Mouse (Mus musculus) hindbrain, embryonic 12.5 days (tissue): ENCODE measurements around the gene Prcd. TPM values are rescaled to one million over a fixed set of nuclear protein-coding genes. Genes with fewer than 3 reads are reported as not detected.

Experiments used
- ATAC-seq: fragments of 200-750 bp; cut with Nextera tagmentation; 2 replicates; pipeline ENCODE4 v1.8.0; 2017; ENCODE audit warnings: moderate TSS enrichment; ENCODE audit not compliant: low FRiP score
- H3K27ac ChIP-seq: fragments of 300-500 bp; sonication (generic); 2 replicates; pipeline ENCODE4 v1.5.1; 2016; ENCODE audit warnings: mild to moderate bottlenecking
- H3K27me3 ChIP-seq: fragments of 300-500 bp; sonication (generic); 2 replicates; pipeline ENCODE4 v1.6.1; 2016; ENCODE audit warnings: mild to moderate bottlenecking
- H3K36me3 ChIP-seq: fragments of 300-500 bp; sonication (generic); 2 replicates; pipeline ENCODE4 v1.6.1; 2016; ENCODE audit warnings: mild to moderate bottlenecking
- H3K4me1 ChIP-seq: fragments of 300-500 bp; sonication (generic); 2 replicates; pipeline ENCODE4 v1.6.1; 2016
- H3K4me2 ChIP-seq: fragments of 300-500 bp; sonication (generic); replicated peaks from 2 replicates; pipeline ENCODE4 v1.6.1; 2016; ENCODE audit warnings: mild to moderate bottlenecking
- H3K4me3 ChIP-seq: fragments of 300-500 bp; sonication (generic); 2 replicates; pipeline ENCODE4 v1.5.1; 2016; ENCODE audit warnings: mild to moderate bottlenecking
- H3K9ac ChIP-seq: fragments of 300-500 bp; sonication (generic); 2 replicates; pipeline ENCODE4 v1.6.1; 2016; ENCODE audit warnings: mild to moderate bottlenecking, moderate library complexity
- H3K9me3 ChIP-seq: fragments of 300-500 bp; sonication (generic); replicated peaks from 2 replicates; pipeline ENCODE4 v1.6.1; 2016; ENCODE audit warnings: mild to moderate bottlenecking
- WGBS: fragments of 180-500 bp; shearing (Covaris S2); methylation state at CpG from one replicate; pipeline ENCODE4 v1.1.7; 2016; 5-methylcytosine and 5-hydroxymethylcytosine counted together
- polyA plus RNA-seq: library from polyadenylated mRNA; unstranded; fragments of >200 nt; fragmentation: Nextera tagmentation; extraction: Ambion mirVana; gene quantifications from 2 replicates; pipeline ENCODE4 v1.2.1, GENCODE M21; 2016

The Prcd gene
- polyA plus RNA-seq, 1 experiment from 2014 or later: 0.43 TPM

GRCm38 (mm10) chr11:116667930-116668329 lies 14.6 kb downstream of the Prcd start:
- Histone ChIP-seq H3K4me2 (no peak overlapping the region), H3K4me3 (no peak overlapping the region), H3K36me3 (peaks cover 2% of the 10 kb centered on the region; the same call in 1 of the 2 replicates), H3K9ac (no peak overlapping the region), H3K27ac (no peak overlapping the region), H3K9me3 (no peaks in the 10 kb centered on the region), H3K27me3 (peaks cover 6% of the 10 kb centered on the region; the same call in 1 of the 2 replicates), H3K4me1 (peaks cover 55% of the 10 kb centered on the region)
- 88% methylated on average over 8 of the region's 8 CpGs for WGBS
- ATAC-seq: no peak

GRCm38 (mm10) chr11:116668381-116668825 lies 15.1 kb downstream of the Prcd start:
- peaks cover 55% of the 10 kb centered on the region for H3K4me1 ChIP-seq
- no peak overlapping the region for H3K4me2 ChIP-seq
- H3K27me3 ChIP-seq: peaks cover 6% of the 10 kb centered on the region; the same call in 1 of the 2 replicates
- 75% methylated on average over 10 of the region's 10 CpGs for WGBS
- H3K27ac ChIP-seq: no peak overlapping the region
- peaks cover 7% of the 10 kb centered on the region; the same call in 1 of the 2 replicates for H3K36me3 ChIP-seq
- no peaks in the 10 kb centered on the region for H3K9me3 ChIP-seq
- no peak for ATAC-seq
- no peak overlapping the region for H3K9ac ChIP-seq
- H3K4me3 ChIP-seq: no peak overlapping the region

- ATAC-seq: no peak
- Histone ChIP-seq H3K4me1 (peaks cover 54% of the 10 kb centered on the region), H3K9me3 (no peaks in the 10 kb centered on the region), H3K36me3 (peaks cover 11% of the 10 kb centered on the region), H3K9ac (no peak overlapping the region), H3K27me3 (peaks cover 4% of the 10 kb centered on the region; the same call in 1 of the 2 replicates), H3K4me2 (no peak overlapping the region), H3K4me3 (no peak overlapping the region), H3K27ac (0 out of 2 replicates have a peak overlapping the region, but pooled peaks have one; percentile 2)
- 45% methylated on average over 7 of the region's 7 CpGs for WGBS
These were observed 15.5 kb downstream of the Prcd start for GRCm38 (mm10) chr11:116668839-116669238.

GRCm38 (mm10) chr11:116669316-116669715 lies 16.0 kb downstream of the Prcd start:
- Histone ChIP-seq H3K27ac (0 out of 2 replicates have a peak overlapping the region, but pooled peaks have one; percentile 2), H3K36me3 (peaks cover 16% of the 10 kb centered on the region), H3K4me2 (no peak overlapping the region), H3K4me1 (peaks cover 52% of the 10 kb centered on the region), H3K4me3 (no peak overlapping the region), H3K9ac (0 out of 2 replicates have a peak overlapping the region, but pooled peaks have one; percentile 3), H3K27me3 (no peaks in the 10 kb centered on the region), H3K9me3 (no peaks in the 10 kb centered on the region)
- WGBS: 37% methylated on average over 5 of the region's 5 CpGs
- ATAC-seq: no peak

GRCm38 (mm10) chr11:116669787-116670365 lies 16.5 kb downstream of the Prcd start:
- Histone ChIP-seq H3K4me3 (no peak overlapping the region), H3K9me3 (no peaks in the 10 kb centered on the region), H3K4me2 (no peak overlapping the region), H3K27me3 (no peaks in the 10 kb centered on the region), H3K27ac (0 out of 2 replicates have a peak overlapping the region, but pooled peaks have one; percentile 2), H3K4me1 (peaks cover 52% of the 10 kb centered on the region), H3K9ac (no peak overlapping the region), H3K36me3 (peaks cover 21% of the 10 kb centered on the region)
- no peak for ATAC-seq
- WGBS: 42% methylated on average over 13 of the region's 13 CpGs

- H3K4me1 ChIP-seq: peaks cover 49% of the 10 kb centered on the region
- ATAC-seq: no peak
- H3K4me2 ChIP-seq: peak overlapping the region; percentile 82; the same call in 1 of the 2 replicates
- 0 out of 2 replicates have a peak overlapping the region, but pooled peaks have one; percentile 3 for H3K27ac ChIP-seq
- peaks cover 26% of the 10 kb centered on the region for H3K36me3 ChIP-seq
- H3K27me3 ChIP-seq: no peaks in the 10 kb centered on the region
- WGBS: 82% methylated on average over 7 of the region's 7 CpGs
- H3K9ac ChIP-seq: no peak overlapping the region
- no peak overlapping the region for H3K4me3 ChIP-seq
- H3K9me3 ChIP-seq: no peaks in the 10 kb centered on the region
These were observed 17.1 kb downstream of the Prcd start for GRCm38 (mm10) chr11:116670386-116670785.

- 1% methylated on average over 45 of the region's 45 CpGs for WGBS
- Histone ChIP-seq H3K4me1 (peaks cover 49% of the 10 kb centered on the region), H3K4me2 (peak overlapping the region; percentile 82), H3K27ac (peak overlapping the region; percentile 48; the same call in 1 of the 2 replicates), H3K36me3 (peaks cover 35% of the 10 kb centered on the region), H3K9ac (peak overlapping the region; percentile 94), H3K9me3 (no peaks in the 10 kb centered on the region), H3K27me3 (no peaks in the 10 kb centered on the region), H3K4me3 (peak overlapping the region; percentile 81)
- ATAC-seq: peak; percentile 83
These were observed 17.9 kb downstream of the Prcd start for GRCm38 (mm10) chr11:116671112-116671844.

GRCm38 (mm10) chr11:116671845-116672434 lies 18.6 kb downstream of the Prcd start:
- Histone ChIP-seq H3K9me3 (no peaks in the 10 kb centered on the region), H3K27me3 (no peaks in the 10 kb centered on the region), H3K4me2 (peak overlapping the region; percentile 82), H3K36me3 (peaks cover 42% of the 10 kb centered on the region), H3K27ac (peak overlapping the region; percentile 48), H3K4me3 (peak overlapping the region; percentile 81), H3K4me1 (peaks cover 49% of the 10 kb centered on the region), H3K9ac (peak overlapping the region; percentile 94)
- 1% methylated on average over 24 of the region's 24 CpGs for WGBS
- ATAC-seq: no peak; the same call in 1 of the 2 replicates

- no peak for ATAC-seq
- H3K4me1 ChIP-seq: peaks cover 49% of the 10 kb centered on the region
These were observed 19.3 kb downstream of the Prcd start for GRCm38 (mm10) chr11:116672595-116672994.

GRCm38 (mm10) chr11:116673410-116673809 lies 20.1 kb downstream of the Prcd start:
- H3K4me1 ChIP-seq: peaks cover 48% of the 10 kb centered on the region
- no peak overlapping the region; the same call in 1 of the 2 replicates for H3K9ac ChIP-seq
- ATAC-seq: no peak
- no peaks in the 10 kb centered on the region for H3K27me3 ChIP-seq
- WGBS: 81% methylated on average over 2 of the region's 2 CpGs
- peaks cover 53% of the 10 kb centered on the region for H3K36me3 ChIP-seq
- H3K27ac ChIP-seq: no peak overlapping the region
- peak overlapping the region; percentile 82; the same call in 1 of the 2 replicates for H3K4me2 ChIP-seq
- H3K4me3 ChIP-seq: no peak overlapping the region
- H3K9me3 ChIP-seq: no peaks in the 10 kb centered on the region

More at GRCm38 (mm10) chr11:116672595-116672994, 19.3 kb downstream of the Prcd start:
- 16% methylated on average over 7 of the region's 7 CpGs for WGBS
- Histone ChIP-seq H3K36me3 (peaks cover 48% of the 10 kb centered on the region), H3K27me3 (no peaks in the 10 kb centered on the region), H3K9me3 (no peaks in the 10 kb centered on the region), H3K9ac (peak overlapping the region; percentile 94), H3K27ac (no peak overlapping the region), H3K4me3 (peak overlapping the region; percentile 81), H3K4me2 (peak overlapping the region; percentile 82)

- Histone ChIP-seq H3K4me1 (peaks cover 34% of the 10 kb centered on the region), H3K27me3 (no peaks in the 10 kb centered on the region), H3K36me3 (peaks cover 60% of the 10 kb centered on the region), H3K4me3 (no peak overlapping the region), H3K27ac (no peak overlapping the region), H3K9ac (no peak overlapping the region), H3K9me3 (no peaks in the 10 kb centered on the region), H3K4me2 (no peak overlapping the region)
- ATAC-seq: no peak
- WGBS: 72% methylated on average over 7 of the region's 7 CpGs
These were observed 21.5 kb downstream of the Prcd start for GRCm38 (mm10) chr11:116674616-116675379.
